Mouse (Mus musculus) spleen, adult 2 months (tissue): Measurements from ENCODE around the gene Krt16. TPM values are rescaled to one million over a fixed set of nuclear protein-coding genes. Genes with fewer than 3 reads are reported as not detected.

Source experiments
- DNase-seq, 2 experiments: peaks; one replicate each; pipeline versions ENCODE4 v3.0.0 to v3.0.0-alpha.2; 2012 to 2021; ENCODE audit warnings: low spot score in 2 of 2, low read depth in 1 of 2
- H3K27ac ChIP-seq: fragments of 200-500 bp; 2 replicates; pipeline ENCODE4 v1.5.1; 2012; ENCODE audit warnings: low read length, inconsistent platforms; ENCODE audit not compliant: insufficient read depth
- H3K27me3 ChIP-seq: fragments of 200-500 bp; 2 replicates; pipeline ENCODE4 v1.6.1; 2012; ENCODE audit warnings: mild to moderate bottlenecking, moderate library complexity, low read length, inconsistent platforms; ENCODE audit not compliant: control insufficient read depth, insufficient read depth
- H3K36me3 ChIP-seq: fragments of 200-500 bp; 2 replicates; pipeline ENCODE4 v1.6.1; 2012; ENCODE audit warnings: mild to moderate bottlenecking, low read length, inconsistent platforms; ENCODE audit not compliant: control insufficient read depth, insufficient read depth
- H3K4me1 ChIP-seq: fragments of 200-500 bp; 2 replicates; pipeline ENCODE4 v1.6.1; 2011; ENCODE audit warnings: inconsistent platforms; ENCODE audit not compliant: control insufficient read depth, insufficient read depth, insufficient read length
- H3K4me3 ChIP-seq: fragments of 200-500 bp; 2 replicates; pipeline ENCODE4 v1.5.1; 2011; ENCODE audit warnings: mild to moderate bottlenecking, inconsistent platforms; ENCODE audit not compliant: insufficient read depth, insufficient read length; ENCODE audit errors: extremely low read depth
- CTCF ChIP-seq: fragments of 200-500 bp; IDR thresholded peaks from 2 replicates; pipeline ENCODE4 v1.5.1; 2011; ENCODE audit warnings: mild to moderate bottlenecking, inconsistent platforms; ENCODE audit not compliant: insufficient read depth, insufficient read length, insufficient replicate concordance; ENCODE audit errors: extremely low read depth
- POLR2A ChIP-seq: fragments of 200-500 bp; IDR thresholded peaks from 2 replicates; pipeline ENCODE4 v1.6.1; 2011; ENCODE audit warnings: low read depth, low read length, inconsistent platforms
- WGBS: fragments of 180-500 bp; shearing (Covaris S2); methylation state at CpG from one replicate; pipeline ENCODE4 v1.1.7; 2018; 5-methylcytosine and 5-hydroxymethylcytosine counted together
- polyA plus RNA-seq: library from polyadenylated mRNA; depleted of rRNA; stranded (reverse); fragments of >200 nt; gene quantifications from 2 replicates; pipeline ENCODE4 v1.2.3, GENCODE M21; 2012

Krt16 gene
- polyA plus RNA-seq, 1 experiment, result not detected

DNA sequence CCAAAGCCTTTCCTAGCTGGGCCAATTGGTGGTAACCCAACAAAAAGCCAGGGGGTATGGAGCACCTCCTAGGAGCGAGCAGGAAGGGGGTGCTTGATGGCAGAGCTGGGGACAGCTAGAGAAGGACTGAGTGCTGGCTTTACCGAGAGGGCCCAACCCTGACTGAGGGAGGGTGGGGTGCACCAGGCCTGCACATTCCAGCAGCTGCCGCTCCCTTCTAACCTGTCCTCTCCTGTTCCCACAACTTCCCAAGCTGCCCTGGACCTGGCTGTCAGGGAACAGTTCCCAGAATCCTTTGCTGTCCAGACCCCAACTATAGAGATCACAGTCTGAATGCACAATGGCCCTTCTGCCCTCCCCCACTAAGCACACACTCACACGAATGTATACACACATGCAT lies 36.3 kb upstream of the Krt16 start:
- Histone ChIP-seq H3K36me3 (no peaks in the 10 kb centered on the region), H3K27ac (no peak overlapping the region), H3K4me1 (no peaks in the 10 kb centered on the region), H3K4me3 (no peak overlapping the region), H3K27me3 (no peaks in the 10 kb centered on the region)
- TF ChIP-seq CTCF (no peak), POLR2A (no peak)
- DNase-seq, result no peak
- WGBS, result 85% methylated on average over 4 of the region's 4 CpGs

- no peak overlapping the region for H3K27ac ChIP-seq
- TF ChIP-seq POLR2A (no peak), CTCF (peak; percentile 76)
- H3K36me3 ChIP-seq, result no peaks in the 10 kb centered on the region
- peak in 1 of 2 experiments; percentile 52 for DNase-seq
- no peaks in the 10 kb centered on the region for H3K4me1 ChIP-seq
- no peak overlapping the region for H3K4me3 ChIP-seq
- WGBS, result 21% methylated on average over 10 of the region's 10 CpGs
- no peaks in the 10 kb centered on the region for H3K27me3 ChIP-seq
These were observed 33.8 kb upstream of the Krt16 start for GRCm38 (mm10) chr11:100282549-100282948.

GRCm38 (mm10) chr11:100281596-100282544 lies 33.2 kb upstream of the Krt16 start:
- Histone ChIP-seq H3K4me1 (no peaks in the 10 kb centered on the region), H3K36me3 (no peaks in the 10 kb centered on the region), H3K27me3 (no peaks in the 10 kb centered on the region), H3K27ac (no peak overlapping the region), H3K4me3 (no peak overlapping the region)
- DNase-seq, result peak; percentile 52 to 62
- 26% methylated on average over 11 of the region's 11 CpGs for WGBS
- TF ChIP-seq POLR2A (no peak), CTCF (peak; percentile 49; the same call in 1 of the 2 replicates)

DNA sequence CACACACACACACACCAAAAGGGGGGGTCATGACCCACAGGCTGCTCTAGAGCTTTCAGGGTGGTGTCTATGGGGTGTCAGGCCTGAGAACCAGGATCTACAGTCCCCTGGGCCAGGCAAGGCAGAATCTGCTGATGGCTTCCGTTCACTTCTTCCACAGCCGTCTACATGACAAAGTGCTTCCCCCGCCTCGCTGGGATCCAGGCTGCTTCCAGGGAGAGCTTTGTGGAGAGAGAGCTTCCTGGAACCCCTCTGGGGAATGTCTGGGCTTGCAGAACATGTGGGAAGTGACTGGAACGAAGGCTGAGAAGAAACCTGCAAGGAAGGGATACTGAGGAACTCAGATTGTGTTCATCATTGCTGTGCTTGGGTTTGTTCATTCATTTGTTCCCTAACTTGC lies 30.1 kb upstream of the Krt16 start:
- no peak overlapping the region for H3K4me3 ChIP-seq
- WGBS, result 44% methylated on average over 5 of the region's 5 CpGs
- H3K36me3 ChIP-seq, result no peaks in the 10 kb centered on the region
- no peaks in the 10 kb centered on the region for H3K27me3 ChIP-seq
- no peak overlapping the region for H3K27ac ChIP-seq
- no peak for DNase-seq
- TF ChIP-seq CTCF (no peak), POLR2A (no peak)
- no peaks in the 10 kb centered on the region for H3K4me1 ChIP-seq

DNA sequence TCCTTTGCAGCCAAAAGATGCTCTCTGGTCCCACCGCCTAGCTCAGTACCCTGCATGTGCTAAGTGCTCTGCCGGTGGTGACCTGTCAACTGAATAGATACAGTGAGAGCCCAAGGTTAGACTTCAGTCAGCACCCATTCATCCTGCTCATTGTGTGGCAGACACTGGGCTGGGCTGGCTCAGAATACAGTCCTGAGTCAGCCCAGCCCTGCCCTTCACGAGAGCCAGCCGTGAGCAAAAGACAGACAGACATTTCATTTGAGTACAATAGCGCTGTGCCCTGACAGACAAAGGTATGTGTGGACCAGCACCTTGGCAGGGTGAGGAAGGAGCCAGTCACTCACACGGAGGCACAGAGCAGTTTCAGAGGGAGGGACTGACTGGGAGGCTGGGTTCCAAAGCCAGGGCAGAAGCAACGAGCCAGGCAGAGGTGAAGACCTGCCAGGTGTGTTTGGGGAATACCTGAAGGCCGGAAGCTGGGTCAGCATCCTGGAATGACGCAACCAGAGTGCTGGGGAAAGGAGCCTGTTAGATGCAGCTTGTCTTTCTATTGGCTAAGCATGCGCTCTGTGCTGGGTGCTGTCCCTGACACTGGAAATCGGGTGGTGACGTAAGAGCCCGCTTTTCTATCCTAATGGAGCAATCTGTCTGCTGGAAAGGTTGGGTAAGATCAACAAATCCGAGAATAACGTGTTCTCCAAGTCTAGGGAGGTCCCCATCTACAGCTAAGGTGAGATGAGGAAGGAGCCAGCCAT lies 29.2 kb upstream of the Krt16 start:
- Histone ChIP-seq H3K4me3 (no peak overlapping the region), H3K27me3 (no peaks in the 10 kb centered on the region), H3K27ac (no peak overlapping the region), H3K4me1 (no peaks in the 10 kb centered on the region), H3K36me3 (no peaks in the 10 kb centered on the region)
- WGBS, result 69% methylated on average over 15 of the region's 15 CpGs
- no peak for DNase-seq
- TF ChIP-seq POLR2A (no peak), CTCF (no peak)

- Histone ChIP-seq H3K4me1 (no peaks in the 10 kb centered on the region), H3K27me3 (no peaks in the 10 kb centered on the region), H3K36me3 (no peaks in the 10 kb centered on the region), H3K27ac (no peak overlapping the region), H3K4me3 (no peak overlapping the region)
- no peak for DNase-seq
- 70% methylated on average over 5 of the region's 5 CpGs for WGBS
- TF ChIP-seq POLR2A (no peak), CTCF (no peak)
These were observed 26.8 kb upstream of the Krt16 start for GRCm38 (mm10) chr11:100275466-100275865.
